ENCODE assay signal across 8 mouse cellular contexts in genomic region chr8:12896494-12897373, GRCm38 (mm10). TPM values are rescaled to one million over a fixed set of nuclear protein-coding genes. Genes with fewer than 3 reads are reported as not detected.
DNase-seq lines count a peak whose midpoint lies in the region; ATAC-seq and TF ChIP-seq lines count a peak whose summit lies in the region.

No protein-coding gene starts in this region.

- H3K9me3 ChIP-seq in intestine, embryonic 14.5 days (ENCODE audit: control insufficient read depth, low read length) = no peaks in the 10 kb centered on the region
- H3K9me3 ChIP-seq in midbrain, embryonic 16.5 days (replicated peaks; ENCODE audit: control insufficient read depth, low read length, poor library complexity, severe bottlenecking) = no peaks in the 10 kb centered on the region

- no peaks in the 10 kb centered on the region for H3K4me1 ChIP-seq in testis, adult 2 months (ENCODE audit: control insufficient read depth, insufficient read depth, low read length)
- H3K4me1 ChIP-seq in intestine, embryonic 14.5 days (replicated peaks; ENCODE audit: control insufficient read depth, insufficient read depth, low read length) = peaks cover 8% of the 10 kb centered on the region; the same call in 1 of the 2 replicates
- H3K4me1 ChIP-seq in midbrain, embryonic 16.5 days (ENCODE audit: control insufficient read depth, insufficient read depth, low read length) = no peaks in the 10 kb centered on the region

- H3K9ac ChIP-seq in intestine, embryonic 14.5 days (ENCODE audit: low read length) = no peak overlapping the region
- no peak overlapping the region for H3K9ac ChIP-seq in midbrain, embryonic 16.5 days (ENCODE audit: low read depth, low read length)

- H3K27ac ChIP-seq in testis, adult 2 months (ENCODE audit: control insufficient read depth, insufficient read depth, low read depth, low read length) = no peak overlapping the region
- H3K27ac ChIP-seq in intestine, embryonic 14.5 days (ENCODE audit: low read depth) = no peak overlapping the region
- no peak overlapping the region for H3K27ac ChIP-seq in midbrain, embryonic 16.5 days (ENCODE audit: low read length)

- DNase-seq in testis, postnatal 14 days (ENCODE audit: low spot score) = no peak
- peak; percentile 80 for DNase-seq in cerebellum, adult 8-10 months
- peak; percentile 27 to 58 for DNase-seq in frontal cortex, postnatal 14 days (ENCODE audit: low spot score in 2 of 2)
- DNase-seq in intestine, embryonic 14.5 days (ENCODE audit: low spot score) = peak; percentile 75
- peak; percentile 61 to 77 for DNase-seq in left cerebral cortex, postnatal 25 days (ENCODE audit: low spot score in 2 of 2)
- DNase-seq in thymus, postnatal 36 days = peak; percentile 15 to 29

- no peak overlapping the region for H3K4me2 ChIP-seq in intestine, embryonic 14.5 days (ENCODE audit: low read length)
- no peak overlapping the region for H3K4me2 ChIP-seq in midbrain, embryonic 16.5 days (ENCODE audit: low read length)

- TF ChIP-seq CTCF in testis, adult 2 months (IDR thresholded peaks at IDR 0.05; ENCODE audit: control insufficient read depth, insufficient read depth, insufficient replicate concordance, low read depth, low read length) = peak; percentile 58; the same call in 1 of the 2 replicates

- H3K36me3 ChIP-seq in testis, adult 2 months (ENCODE audit: control insufficient read depth, insufficient read depth, low read length) = no peaks in the 10 kb centered on the region
- H3K36me3 ChIP-seq in intestine, embryonic 14.5 days (ENCODE audit: control insufficient read depth, insufficient read depth, low read length) = no peaks in the 10 kb centered on the region
- no peaks in the 10 kb centered on the region for H3K36me3 ChIP-seq in midbrain, embryonic 16.5 days (ENCODE audit: control insufficient read depth, insufficient read depth, low read length)

- WGBS in intestine, embryonic 14.5 days = 52% methylated on average over 13 of the region's 13 CpGs
- WGBS in midbrain, embryonic 16.5 days = 48% methylated on average over 13 of the region's 13 CpGs

- no peak overlapping the region for H3K4me3 ChIP-seq in testis, adult 2 months (ENCODE audit: control insufficient read depth, low read depth, low read length)
- H3K4me3 ChIP-seq in intestine, embryonic 14.5 days (ENCODE audit: low read depth, low read length) = no peak overlapping the region
- H3K4me3 ChIP-seq in midbrain, embryonic 16.5 days (ENCODE audit: low read depth, low read length) = no peak overlapping the region

- TF ChIP-seq POLR2A in testis, adult 2 months (IDR thresholded peaks at IDR 0.05; ENCODE audit: control insufficient read depth, low read depth, low read length) = no peak

- no peaks in the 10 kb centered on the region for H3K27me3 ChIP-seq in testis, adult 2 months (ENCODE audit: control insufficient read depth, insufficient read depth, low read length)
- H3K27me3 ChIP-seq in intestine, embryonic 14.5 days (replicated peaks; ENCODE audit: control insufficient read depth, insufficient read depth, low read length) = no peaks in the 10 kb centered on the region
- no peaks in the 10 kb centered on the region for H3K27me3 ChIP-seq in midbrain, embryonic 16.5 days (ENCODE audit: control insufficient read depth, insufficient read depth, low read depth, low read length)

- intact Hi-C loops in left cerebral cortex, postnatal 25 days (cut with DNase I) = loop anchor here (2.0 to 10.0 kb wide), 4 partner anchors 30 to 318 kb away; partner anchors contain the start of genes Cul4a and Pcid2

- 0 out of 2 replicates have a peak, but pooled peaks have one; percentile 18 for ATAC-seq in intestine, embryonic 14.5 days (replicated peaks; ENCODE audit: low FRiP score, low TSS enrichment, low read depth)
- ATAC-seq in midbrain, embryonic 16.5 days = peak; percentile 84

RNA-seq across cellular contexts. Expression of gene Mcf2l, which starts 23.1 kb away (rescaled TPM):
- 8.4 and 8.9 TPM in 2 replicates for polyA plus RNA-seq in testis, adult 2 months (2012; rRNA removed)
- polyA plus RNA-seq in intestine, embryonic 14.5 days (2014; fragmentation: Nextera tagmentation; extraction: Ambion mirVana) = 17.4 and 19.4 TPM in 2 replicates
- 100 to 1,000 TPM; 241 to 256 TPM for total RNA-seq in left cerebral cortex, postnatal 25 days (2021)
- 185 and 190 TPM in 2 replicates for polyA plus RNA-seq in midbrain, embryonic 16.5 days (2015; fragmentation: Nextera tagmentation; extraction: Ambion mirVana)
